21 mouse cellular contexts compared by ENCODE assay signal in genomic region chr11:81942167-81942566, GRCm38 (mm10). TPM values are rescaled to one million over a fixed set of nuclear protein-coding genes. Genes with fewer than 3 reads are reported as not detected.
A peak's percentile ranks its signal among the peaks of the same experiment; 100 is the strongest.
DNase-seq lines count a peak whose midpoint lies in the region; ATAC-seq and TF ChIP-seq lines count a peak whose summit lies in the region.
"Had no signal": no experiment of that assay in that cellular context is flagged by ENCODE, and none has a peak within 500 bp of the region (broad histone marks: within the 10 kb centered on the region; RNA-seq: fewer than 3 reads in every experiment).

No protein-coding gene starts in this region.

- no peak overlapping the region for H3K4me2 ChIP-seq in heart, embryonic 11.5 days
- peak overlapping the region; percentile 30 for H3K4me2 ChIP-seq in myocyte (ENCODE audit: low read depth)
- H3K4me2 ChIP-seq: embryonic facial prominence, embryonic 15.5 days; hindbrain, embryonic 15.5 days; kidney, embryonic 15.5 days; neural tube, embryonic 13.5 days had no signal

- DNase-seq in gastrocnemius, adult 18-20 months (ENCODE audit: low spot score), result peak; percentile 46
- no peak for DNase-seq in gastrocnemius, postnatal 10 days
- DNase-seq in heart, adult 9 months (ENCODE audit: low spot score in 2 of 2), result peak; percentile 14 to 28
- DNase-seq in adrenal gland, adult 2 months, result peak; percentile 89
- DNase-seq in urinary bladder, adult 18-20 months (ENCODE audit: low spot score in 2 of 2), result no peak
- DNase-seq in layer of hippocampus, postnatal 14 days (ENCODE audit: low spot score in 2 of 2), result no peak
- DNase-seq: B cell, adult 2 months; cerebellum, postnatal 10 days; embryo, embryonic 11 days; liver; liver, postnatal 0 days; lung, postnatal 36 days; thymus, adult 18-20 months had no signal

- H3K4me3 ChIP-seq in heart, embryonic 11.5 days (ENCODE audit: low read depth, low read length), result no peak overlapping the region
- H3K4me3 ChIP-seq in myocyte, result no peak overlapping the region
- H3K4me3 ChIP-seq: embryonic facial prominence, embryonic 15.5 days; hindbrain, embryonic 15.5 days; kidney, embryonic 15.5 days; neural tube, embryonic 13.5 days had no signal

- no peaks in the 10 kb centered on the region for H3K27me3 ChIP-seq in heart, embryonic 11.5 days (ENCODE audit: control insufficient read depth, insufficient read depth, low read length)
- H3K27me3 ChIP-seq in myocyte (ENCODE audit: control insufficient read depth, insufficient read depth, insufficient read length), result no peaks in the 10 kb centered on the region
- H3K27me3 ChIP-seq: embryonic facial prominence, embryonic 15.5 days; hindbrain, embryonic 15.5 days; kidney, embryonic 15.5 days; neural tube, embryonic 13.5 days had no signal

- 44% methylated on average over 1 of the region's 1 CpGs for WGBS in heart, embryonic 11.5 days (ENCODE audit: insufficient replicate concordance)

- H3K36me3 ChIP-seq in heart, embryonic 11.5 days (ENCODE audit: control insufficient read depth, insufficient read depth, low read length), result no peaks in the 10 kb centered on the region
- no peaks in the 10 kb centered on the region for H3K36me3 ChIP-seq in myocyte (ENCODE audit: control insufficient read depth, insufficient read depth)
- H3K36me3 ChIP-seq: embryonic facial prominence, embryonic 15.5 days; hindbrain, embryonic 15.5 days; kidney, embryonic 15.5 days; neural tube, embryonic 13.5 days had no signal

- H3K79me2 ChIP-seq in myocyte (ENCODE audit: control insufficient read depth, insufficient read depth), result no peaks in the 10 kb centered on the region

- no peak overlapping the region for H3K9ac ChIP-seq in heart, embryonic 11.5 days (ENCODE audit: low read depth, low read length)
- H3K9ac ChIP-seq: embryonic facial prominence, embryonic 15.5 days; hindbrain, embryonic 15.5 days; kidney, embryonic 15.5 days; liver, postnatal 0 days; neural tube, embryonic 13.5 days had no signal

- ATAC-seq in heart, embryonic 11.5 days (replicated peaks; ENCODE audit: insufficient number of reproducible peaks, low FRiP score, low TSS enrichment), result no peak
- ATAC-seq: intestine, embryonic 16.5 days; liver, postnatal 0 days had no signal

- no peaks in the 10 kb centered on the region for H3K4me1 ChIP-seq in heart, embryonic 11.5 days (ENCODE audit: control insufficient read depth, insufficient read depth, low read length)
- H3K4me1 ChIP-seq: embryonic facial prominence, embryonic 15.5 days; hindbrain, embryonic 15.5 days; kidney, embryonic 15.5 days; neural tube, embryonic 13.5 days had no signal

- no peaks in the 10 kb centered on the region for H3K9me3 ChIP-seq in heart, embryonic 11.5 days (replicated peaks; ENCODE audit: control insufficient read depth, low read length)
- H3K9me3 ChIP-seq: embryonic facial prominence, embryonic 15.5 days; hindbrain, embryonic 15.5 days; kidney, embryonic 15.5 days; neural tube, embryonic 13.5 days had no signal

- no peak overlapping the region for H3ac ChIP-seq in myocyte (ENCODE audit: control insufficient read depth, insufficient read length)

- H3K27ac ChIP-seq in heart, embryonic 11.5 days (ENCODE audit: low read depth, low read length), result no peak overlapping the region
- H3K27ac ChIP-seq: embryonic facial prominence, embryonic 15.5 days; hindbrain, embryonic 15.5 days; kidney, embryonic 15.5 days; neural tube, embryonic 13.5 days had no signal

- no peak for TF ChIP-seq POLR2A in myocyte (IDR thresholded peaks at IDR 0.05; ENCODE audit: insufficient read length, low read depth)

TF ChIP-seq in myocyte, 11 proteins besides CTCF, POLR2A, EP300 and RAD21:
- TF ChIP-seq USF1 (IDR thresholded peaks at IDR 0.05; ENCODE audit: low read depth) (peak; percentile 63), MYOD1 (IDR thresholded peaks at IDR 0.05; ENCODE audit: control insufficient read depth in 1 of 3, insufficient read length in 2 of 3, low read depth in 2 of 3) (peak in 1 of 3 experiments; percentile 8), E2F4 (IDR thresholded peaks at IDR 0.05; ENCODE audit: insufficient read depth) (no peak), TCF3 (IDR thresholded peaks at IDR 0.05; ENCODE audit: insufficient read length, low read depth) (no peak), REST (IDR thresholded peaks at IDR 0.05; ENCODE audit: insufficient read depth, insufficient read length) (no peak)

RNA-seq across cellular contexts. Expression of gene Asic2, which starts 26.1 kb away (rescaled TPM):
- under 1 TPM; 0.11 to 0.31 TPM for total RNA-seq in gastrocnemius, adult 18-20 months (2021)
- total RNA-seq in gastrocnemius, postnatal 10 days (2021), result under 1 TPM; 0.21 to 0.23 TPM
- 0.21 and 0.25 TPM in 2 replicates for polyA plus RNA-seq in heart, embryonic 11.5 days (2014; fragmentation: Nextera tagmentation; extraction: Ambion mirVana)
- total RNA-seq in adrenal gland, adult 2 months (2021), result 1 to 10 TPM; 2.1 to 2.7 TPM
- polyA plus RNA-seq in adrenal gland, adult 2 months (2012; rRNA removed), result 1.9 and 3.3 TPM in 2 replicates
- not detected for polyA plus RNA-seq in myocyte (2012; fragmentation: generic; extraction: Trizol)
- 10 to 100 TPM; 56.0 to 64.3 TPM for total RNA-seq in layer of hippocampus, postnatal 14 days (2021)
- polyA plus RNA-seq: heart, embryonic 16.5 days; liver, postnatal 0 days had no signal

Comparison
In these comparisons a context has a peak if more than half of its experiments do, and no peak if none do; other contexts are left out.
1. DNase-seq: peak in gastrocnemius, adult 18-20 months (single experiment), heart, adult 9 months (2 of 2) and adrenal gland, adult 2 months (single experiment); none in gastrocnemius, postnatal 10 days (single experiment), urinary bladder, adult 18-20 months (0 of 2) and layer of hippocampus, postnatal 14 days (0 of 2).
2. RNA of gene Asic2, which starts 26.1 kb away (total RNA-seq): 56.0 to 64.3 TPM in layer of hippocampus, postnatal 14 days; 2.1 to 2.7 TPM in adrenal gland, adult 2 months, 0.11 to 0.31 TPM in gastrocnemius, adult 18-20 months and 0.21 to 0.23 TPM in gastrocnemius, postnatal 10 days; every median in the first group is over 10 times any median in the second.